Mouse (Mus musculus) kidney, adult 2 months (tissue): ENCODE measurements around the gene Mc1r.

Source experiments
- CTCF ChIP-seq: fragments of 200-500 bp; conservative IDR thresholded peaks from 2 replicates; pipeline ENCODE4 v1.5.1; 2011; ENCODE audit warnings: low read depth, mild to moderate bottlenecking, control low read depth, low read length, moderate library complexity, mixed read lengths; ENCODE audit not compliant: insufficient read depth, insufficient read length
- POLR2A ChIP-seq: fragments of 200-500 bp; IDR thresholded peaks from one replicate; pipeline ENCODE4 v1.6.1; 2011; ENCODE audit warnings: low read depth, low read length, control low read depth

DNA sequence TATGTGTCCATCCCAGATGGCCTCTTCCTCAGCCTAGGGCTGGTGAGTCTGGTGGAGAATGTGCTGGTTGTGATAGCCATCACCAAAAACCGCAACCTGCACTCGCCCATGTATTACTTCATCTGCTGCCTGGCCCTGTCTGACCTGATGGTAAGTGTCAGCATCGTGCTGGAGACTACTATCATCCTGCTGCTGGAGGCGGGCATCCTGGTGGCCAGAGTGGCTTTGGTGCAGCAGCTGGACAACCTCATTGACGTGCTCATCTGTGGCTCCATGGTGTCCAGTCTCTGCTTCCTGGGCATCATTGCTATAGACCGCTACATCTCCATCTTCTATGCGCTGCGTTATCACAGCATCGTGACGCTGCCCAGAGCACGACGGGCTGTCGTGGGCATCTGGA is 705 bp downstream of the Mc1r start:
- TF ChIP-seq POLR2A: no peak
- no peak for TF ChIP-seq CTCF
